Mouse (Mus musculus): ENCODE data around the gene Nhp2.

DNA sequence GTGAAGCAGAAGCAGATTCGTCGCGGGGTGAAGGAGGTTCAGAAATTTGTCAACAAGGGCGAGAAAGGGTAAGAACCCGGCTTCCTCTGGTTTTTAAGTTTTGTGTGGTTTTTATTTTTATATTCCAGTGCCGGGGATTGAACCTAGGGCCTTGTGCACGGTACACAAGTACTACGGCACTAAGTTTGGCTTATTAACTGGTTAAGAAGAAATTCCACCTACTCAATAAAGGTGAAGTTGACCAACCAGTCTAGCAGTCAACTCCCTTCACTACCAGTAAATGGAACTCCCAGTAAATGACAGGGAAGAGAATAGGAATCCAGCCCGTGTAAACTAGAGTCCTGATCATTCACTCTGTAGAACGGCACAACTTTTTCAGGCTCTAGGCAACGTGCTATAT lies 549 bp downstream of the Nhp2 start:
- TF ChIP-seq CTCF (IDR thresholded peaks at IDR 0.05 in 2 of 3, conservative IDR thresholded peaks at IDR 0.05 in 1 of 3; ENCODE audit: control insufficient read depth in 1 of 3, insufficient read depth in 1 of 3, low read depth in 2 of 3, low read length in 3 of 3, poor library complexity in 1 of 3, severe bottlenecking in 1 of 3): no peak
- no peak for TF ChIP-seq POLR2A (IDR thresholded peaks at IDR 0.05; ENCODE audit: control insufficient read depth in 1 of 2, insufficient read depth in 1 of 2, low read depth in 1 of 2, low read length in 2 of 2, poor library complexity in 1 of 2)
- TF ChIP-seq NELFE (IDR thresholded peaks at IDR 0.05; ENCODE audit: low read depth, low read length): no peak
- no peak for TF ChIP-seq SIN3A (IDR thresholded peaks at IDR 0.05; ENCODE audit: low read length)
- peak; percentile 95; the same call in 1 of the 2 replicates for TF ChIP-seq CHD1 (IDR thresholded peaks at IDR 0.05; ENCODE audit: low read depth, low read length)
- TF ChIP-seq RAD21 (IDR thresholded peaks at IDR 0.05; ENCODE audit: low read depth, low read length): no peak
- TF ChIP-seq TBP (IDR thresholded peaks at IDR 0.05; ENCODE audit: low read depth, low read length): no peak
- TF ChIP-seq TAL1 (IDR thresholded peaks at IDR 0.05; ENCODE audit: low read length): no peak
- TF ChIP-seq MAZ (IDR thresholded peaks at IDR 0.05; ENCODE audit: low read depth, low read length): no peak
- no peak for TF ChIP-seq MAX (IDR thresholded peaks at IDR 0.05; ENCODE audit: low read length)
- TF ChIP-seq TCF12 (IDR thresholded peaks at IDR 0.05; ENCODE audit: low read depth, low read length): no peak
- no peak for TF ChIP-seq EP300 (IDR thresholded peaks at IDR 0.05; ENCODE audit: low read depth in 1 of 2, low read length in 2 of 2)

Data from MEL (cell line).